Mouse (Mus musculus) midbrain, embryonic 16.5 days (tissue): Measurements from ENCODE around the gene Fnbp4. TPM values are rescaled to one million over a fixed set of nuclear protein-coding genes. Genes with fewer than 3 reads are reported as not detected.

Experiments
- polyA plus RNA-seq: library from polyadenylated mRNA; unstranded; fragments of >200 nt; fragmentation: Nextera tagmentation; extraction: Ambion mirVana; gene quantifications from 2 replicates; pipeline ENCODE4 v1.2.1, GENCODE M21; 2015

Gene Fnbp4
- polyA plus RNA-seq, 1 experiment from 2014 or later, result 102 TPM

Other genes with a start within 250 kb of the Fnbp4 start
- gene Ptprj, start 164.7 kb upstream of the Fnbp4 start, polyA plus RNA-seq, result 5.4 and 5.9 TPM in 2 replicates
- gene Nup160, start 68.2 kb upstream of the Fnbp4 start, polyA plus RNA-seq, result 19.5 and 21.4 TPM in 2 replicates
- 0.51 and 0.56 TPM in 2 replicates for gene Agbl2, start 37.4 kb downstream of the Fnbp4 start, polyA plus RNA-seq
- 248 and 250 TPM in 2 replicates for gene Mtch2, start 101.8 kb downstream of the Fnbp4 start, polyA plus RNA-seq
- 42.6 and 55.6 TPM in 2 replicates for gene C1qtnf4, start 140.5 kb downstream of the Fnbp4 start, polyA plus RNA-seq
- gene Kbtbd4, start 159.4 kb downstream of the Fnbp4 start, polyA plus RNA-seq, result 61.6 and 62.6 TPM in 2 replicates
- 206 and 208 TPM in 2 replicates for gene Ndufs3, start 159.5 kb downstream of the Fnbp4 start, polyA plus RNA-seq
- gene Celf1, start 195.0 kb downstream of the Fnbp4 start, polyA plus RNA-seq, result 115 and 121 TPM in 2 replicates